Mouse (Mus musculus) layer of hippocampus, adult 2 months (tissue): ENCODE measurements around the gene Lrrc23. TPM values are rescaled to one million over a fixed set of nuclear protein-coding genes. Genes with fewer than 3 reads are reported as not detected.

Experiments used
- DNase-seq, 2 experiments: peaks; one replicate each; pipeline ENCODE4 v3.0.0; 2022; ENCODE audit warnings: low spot score in 2 of 2
- H3K27ac ChIP-seq: fragments of 200-600 bp; 2 replicates; pipeline ENCODE4 v1.8.1; 2022
- H3K4me3 ChIP-seq: fragments of 200-600 bp; 2 replicates; pipeline ENCODE4 v1.8.1; 2022; ENCODE audit warnings: mild to moderate bottlenecking
- CTCF ChIP-seq: fragments of 200-600 bp; conservative IDR thresholded peaks from 2 replicates; pipeline ENCODE4 v1.8.1; 2022; ENCODE audit warnings: antibody characterized with exemption, mild to moderate bottlenecking, moderate library complexity
- long read RNA-seq, 2 experiments: library from polyadenylated mRNA; stranded (forward); transcript quantifications; one replicate each; pipeline ENCODE4 v2.0.0; 2021; ENCODE audit warnings: borderline mapping rate in 2 of 2
- total RNA-seq, 2 experiments: library from RNA; stranded (reverse); gene quantifications; 2 replicates each; pipeline ENCODE4 v1.2.3; 2021

Lrrc23 gene
- 1 to 10 TPM; 1.4 to 1.6 TPM for total RNA-seq
- long read RNA-seq, experiment 1, result 0 reads
- long read RNA-seq, experiment 2, result 0 reads

DNA sequence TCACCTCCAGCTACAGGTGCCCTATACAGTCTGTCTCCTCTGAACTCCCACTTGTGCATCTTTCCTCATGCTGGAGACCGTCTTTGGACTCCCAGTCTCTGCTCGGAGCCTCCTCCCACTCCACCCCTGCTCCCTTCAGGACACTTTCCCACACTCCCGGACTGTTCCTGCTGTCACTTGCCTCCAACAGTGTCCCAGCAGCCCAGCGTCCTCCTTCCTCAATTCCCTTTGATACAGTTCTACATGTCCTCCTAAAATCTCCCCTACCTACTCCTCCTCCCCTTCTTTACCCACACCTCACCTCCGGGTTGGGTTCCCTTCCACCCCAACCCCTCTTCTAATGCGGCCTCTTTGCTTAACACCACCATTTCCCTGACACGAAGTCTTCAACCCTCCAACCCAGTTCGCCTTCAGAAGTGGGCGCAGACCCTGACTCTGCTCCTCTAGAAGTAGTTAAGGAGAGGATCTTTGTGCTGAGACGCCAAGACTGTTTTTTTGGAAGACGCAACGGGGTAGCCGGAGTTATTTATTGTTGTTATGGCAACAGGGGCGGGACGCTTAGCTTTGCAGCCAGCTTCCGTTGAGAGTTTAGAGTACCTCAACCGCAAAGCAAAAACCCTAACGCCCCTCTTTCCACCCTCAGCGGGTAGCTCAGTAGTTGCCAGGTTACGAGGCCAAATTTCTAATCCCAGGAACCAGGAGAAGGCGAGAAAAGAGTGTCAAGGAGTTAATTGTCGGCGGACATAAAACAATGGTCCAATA is at the start of gene Lrrc23:
Lrrc23 (minus strand) TSS at position 506 of the 762 bp plus-strand sequence.
- TF ChIP-seq CTCF, result no peak
- peak within 1 kb of the TSS; percentile 46; the same call in 1 of the 2 replicates for H3K27ac ChIP-seq
- peak within 1 kb of the TSS; percentile 38 for H3K4me3 ChIP-seq
- DNase-seq, result no peak

- peak overlapping the region; percentile 89 for H3K4me3 ChIP-seq
- DNase-seq, result no peak
- H3K27ac ChIP-seq, result peak overlapping the region; percentile 63
- TF ChIP-seq CTCF, result no peak
Observed at GRCm38 (mm10) chr6:124828101-124828592, 48.6 kb upstream of the Lrrc23 start.

- H3K4me3 ChIP-seq, result no peak overlapping the region
- TF ChIP-seq CTCF, result no peak
- no peak for DNase-seq
Observed at GRCm38 (mm10) chr6:124822049-124822448, 42.5 kb upstream of the Lrrc23 start.

DNA sequence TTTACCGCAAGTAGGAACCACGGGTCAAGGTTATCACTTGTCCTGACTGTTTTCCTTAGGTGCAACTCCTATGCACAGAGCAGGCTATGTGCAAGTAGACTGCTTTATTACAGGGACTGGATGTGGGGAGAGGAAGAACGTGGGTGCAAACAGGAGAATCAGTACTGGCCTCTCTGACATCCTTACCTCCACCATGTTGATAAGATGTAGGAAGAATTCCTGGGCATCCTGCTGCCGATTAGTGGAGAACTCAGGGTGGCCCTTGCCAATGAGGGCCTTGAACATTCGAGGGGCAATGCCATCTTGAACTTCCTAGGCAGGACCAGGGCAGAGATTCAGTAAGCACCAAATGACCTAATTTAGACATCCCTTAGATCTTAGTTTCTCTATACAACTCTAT is 41.4 kb upstream of the Lrrc23 start:
- DNase-seq, result no peak
- TF ChIP-seq CTCF, result no peak
- H3K27ac ChIP-seq, result no peak overlapping the region
- H3K4me3 ChIP-seq, result no peak overlapping the region

More at GRCm38 (mm10) chr6:124822049-124822448, 42.5 kb upstream of the Lrrc23 start:
- H3K27ac ChIP-seq, result no peak overlapping the region

DNA sequence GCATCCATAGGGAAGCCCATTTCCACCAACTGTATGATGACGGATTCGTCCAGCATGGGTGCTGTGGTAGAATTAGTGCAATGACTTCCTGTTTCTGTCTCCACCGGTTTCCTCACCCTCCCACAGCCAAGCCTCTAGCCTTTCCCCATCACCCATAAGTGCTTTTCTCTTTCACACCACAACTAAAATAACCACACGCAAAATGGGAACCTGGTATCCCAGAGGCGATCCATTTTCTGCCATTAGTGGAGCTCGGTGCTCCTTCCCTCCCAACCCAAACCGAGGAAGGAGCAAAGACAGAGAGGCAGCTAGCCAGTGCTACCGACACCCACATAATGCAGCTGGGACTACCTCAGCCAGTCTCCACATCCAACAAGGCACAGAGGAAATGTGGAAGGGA is 38.4 kb upstream of the Lrrc23 start:
- Histone ChIP-seq H3K27ac (no peak overlapping the region), H3K4me3 (no peak overlapping the region)
- TF ChIP-seq CTCF, result no peak
- no peak for DNase-seq

- Histone ChIP-seq H3K27ac (no peak overlapping the region), H3K4me3 (no peak overlapping the region)
- no peak for DNase-seq
- TF ChIP-seq CTCF, result no peak
Observed at GRCm38 (mm10) chr6:124817563-124817962, 38.0 kb upstream of the Lrrc23 start.

DNA sequence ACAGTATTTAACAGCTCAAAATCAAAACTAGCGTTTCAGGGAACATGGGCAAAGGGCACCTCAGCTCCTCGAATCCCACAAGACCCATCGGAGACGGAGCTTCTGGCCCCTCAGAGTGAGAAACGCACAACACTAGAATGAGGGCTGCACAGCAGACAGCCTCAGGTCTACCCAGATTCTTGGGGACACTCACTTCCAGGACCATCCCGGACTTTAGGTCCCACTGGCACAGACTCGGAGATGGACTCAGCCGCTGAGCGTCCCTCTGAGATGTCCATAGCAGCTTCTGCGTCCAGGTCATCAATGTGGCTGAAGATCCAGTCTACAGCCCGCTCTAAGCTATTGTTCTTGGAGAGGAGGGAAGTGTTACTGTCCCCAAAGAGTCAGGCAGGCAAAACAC is 37.6 kb upstream of the Lrrc23 start:
- DNase-seq, result no peak
- Histone ChIP-seq H3K4me3 (no peak overlapping the region), H3K27ac (no peak overlapping the region)
- no peak for TF ChIP-seq CTCF

GRCm38 (mm10) chr6:124816611-124817010 is 37.1 kb upstream of the Lrrc23 start:
- Histone ChIP-seq H3K27ac (no peak overlapping the region), H3K4me3 (no peak overlapping the region)
- DNase-seq, result no peak
- TF ChIP-seq CTCF, result no peak

DNA sequence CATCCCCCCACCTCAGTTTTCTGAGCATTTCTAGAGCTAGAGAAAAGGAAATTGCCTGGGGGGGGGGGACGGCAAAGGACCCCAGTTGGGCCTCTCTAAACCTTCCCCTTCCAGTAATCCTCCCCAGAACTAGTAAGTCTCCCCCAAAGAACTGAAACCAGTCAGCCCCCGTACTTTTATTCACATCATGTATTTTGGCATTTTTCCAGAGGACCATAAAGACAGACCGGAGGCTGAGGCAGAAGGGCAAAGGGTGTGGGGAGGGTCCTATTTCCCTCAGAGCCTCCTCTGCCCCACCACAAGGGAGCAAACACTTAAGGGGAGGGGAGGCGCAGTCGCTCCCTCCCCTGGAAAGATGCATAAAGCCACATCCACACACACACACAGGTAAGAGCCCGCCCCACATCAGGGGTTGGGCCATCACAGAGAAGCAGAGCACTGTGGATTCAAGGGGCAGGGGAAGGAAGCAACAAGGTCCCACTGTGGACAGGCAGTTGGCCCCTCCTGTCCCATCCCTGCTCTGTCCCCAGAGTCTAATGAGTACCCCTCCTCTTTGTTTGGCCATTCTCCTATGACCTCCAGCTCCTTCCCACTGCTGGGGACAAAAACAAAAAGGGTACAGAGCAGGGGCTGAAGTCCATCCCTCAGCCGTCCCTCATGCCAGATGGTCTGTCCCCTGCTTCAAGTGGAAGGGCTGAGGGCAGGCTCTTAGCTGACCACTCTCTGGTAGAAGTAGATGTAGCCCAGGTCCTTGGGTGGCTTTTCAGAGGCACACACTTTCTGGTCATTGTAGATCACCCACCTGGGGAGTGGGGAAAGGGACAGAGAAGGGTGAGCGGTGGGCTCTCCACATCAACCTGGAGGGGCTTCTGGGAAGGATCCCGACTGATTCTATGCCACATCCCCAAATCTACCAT is 35.6 kb upstream of the Lrrc23 start:
- no peak overlapping the region for H3K27ac ChIP-seq
- H3K4me3 ChIP-seq, result no peak overlapping the region
- DNase-seq, result no peak
- no peak for TF ChIP-seq CTCF

- TF ChIP-seq CTCF, result no peak
- H3K4me3 ChIP-seq, result peak overlapping the region; percentile 77
- H3K27ac ChIP-seq, result peak overlapping the region; percentile 98; the same call in 1 of the 2 replicates
- no peak for DNase-seq
Observed at GRCm38 (mm10) chr6:124814448-124814847, 34.9 kb upstream of the Lrrc23 start.

DNA sequence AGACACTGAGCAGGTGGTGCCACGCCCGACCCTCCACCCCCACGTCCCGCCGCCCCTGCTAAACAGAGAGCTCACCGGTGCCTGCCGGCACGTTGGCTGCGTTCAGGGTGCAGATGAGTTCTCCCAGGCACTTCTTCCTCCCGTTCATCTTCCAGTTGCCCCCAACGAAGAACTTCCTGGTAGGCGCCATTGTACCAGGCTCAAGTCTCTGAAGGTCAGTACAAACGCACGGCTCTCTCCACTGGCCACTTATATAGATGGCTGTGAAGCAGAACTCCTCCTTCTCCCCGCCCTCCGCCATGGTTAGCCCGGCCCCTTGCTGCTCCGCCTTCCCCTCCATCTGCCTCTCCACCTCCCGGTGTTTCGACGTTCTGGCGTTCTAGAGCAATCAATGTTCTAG is 34.4 kb upstream of the Lrrc23 start, which contains the start of gene Tpi1:
Tpi1 (minus strand) TSS at position 364 of the 400 bp plus-strand sequence.
- peak; percentile 90 to 93 for DNase-seq
- Histone ChIP-seq H3K27ac (peak within 1 kb of the TSS; percentile 98), H3K4me3 (peak within 1 kb of the TSS; percentile 77)
- no peak for TF ChIP-seq CTCF

GRCm38 (mm10) chr6:124813496-124813895 is 34.0 kb upstream of the Lrrc23 start:
- H3K4me3 ChIP-seq, result peak overlapping the region; percentile 77

GRCm38 (mm10) chr6:124812848-124813247 is 33.3 kb upstream of the Lrrc23 start:
- DNase-seq, result no peak
- TF ChIP-seq CTCF, result no peak
- H3K4me3 ChIP-seq, result peak overlapping the region; percentile 77
- H3K27ac ChIP-seq, result peak overlapping the region; percentile 98

More at GRCm38 (mm10) chr6:124813496-124813895, 34.0 kb upstream of the Lrrc23 start:
- TF ChIP-seq CTCF, result no peak
- H3K27ac ChIP-seq, result peak overlapping the region; percentile 98
- DNase-seq, result peak; percentile 73 to 77
